Comparison of ENCODE assay signal across 8 mouse cellular contexts in genomic region chr12:57534879-57535611, GRCm38 (mm10). TPM values are rescaled to one million over a fixed set of nuclear protein-coding genes. Genes with fewer than 3 reads are reported as not detected.
DNase-seq lines count a peak whose midpoint lies in the region; ATAC-seq lines count a peak whose summit lies in the region.
"Had no signal": no experiment of that assay in that cellular context is flagged by ENCODE, and none has a peak within 500 bp of the region (broad histone marks: within the 10 kb centered on the region; RNA-seq: fewer than 3 reads in every experiment).

No protein-coding gene starts in this region.

- 1% methylated on average over 39 of the region's 39 CpGs for WGBS in forebrain, embryonic 11.5 days
- WGBS in limb, embryonic 15.5 days, result under 1% methylated on average over 37 of the region's 39 CpGs
- under 1% methylated on average over 38 of the region's 39 CpGs for WGBS in midbrain, embryonic 16.5 days

- H3K4me3 ChIP-seq in forebrain, embryonic 11.5 days (ENCODE audit: low read depth, low read length), result no peak overlapping the region
- peak overlapping the region; percentile 11; the same call in 1 of the 2 replicates for H3K4me3 ChIP-seq in limb, embryonic 15.5 days
- no peak overlapping the region for H3K4me3 ChIP-seq in midbrain, embryonic 16.5 days (ENCODE audit: low read depth, low read length)

- no peak overlapping the region for H3K9ac ChIP-seq in forebrain, embryonic 11.5 days (ENCODE audit: low read length)
- no peak overlapping the region for H3K9ac ChIP-seq in limb, embryonic 15.5 days
- no peak overlapping the region for H3K9ac ChIP-seq in midbrain, embryonic 16.5 days (ENCODE audit: low read depth, low read length)

- no peaks in the 10 kb centered on the region for H3K9me3 ChIP-seq in forebrain, embryonic 11.5 days (ENCODE audit: control insufficient read depth, low read length)
- H3K9me3 ChIP-seq in limb, embryonic 15.5 days, result no peaks in the 10 kb centered on the region
- no peaks in the 10 kb centered on the region for H3K9me3 ChIP-seq in midbrain, embryonic 16.5 days (replicated peaks; ENCODE audit: control insufficient read depth, low read length, poor library complexity, severe bottlenecking)

- peak; percentile 65 for DNase-seq in embryo, embryonic 11 days
- peak; percentile 77 for DNase-seq in forebrain, embryonic 11.5 days (ENCODE audit: low spot score)
- no peak for DNase-seq in left cerebral cortex, postnatal 36 days (ENCODE audit: low spot score in 2 of 2)
- DNase-seq in gastrocnemius, postnatal 25 days, result no peak
- no peak for DNase-seq in layer of hippocampus, adult 9-11 months

- no peak overlapping the region for H3K27ac ChIP-seq in forebrain, embryonic 11.5 days (ENCODE audit: low read depth, low read length)
- no peak overlapping the region for H3K27ac ChIP-seq in limb, embryonic 15.5 days
- peak overlapping the region; percentile 37; the same call in 1 of the 2 replicates for H3K27ac ChIP-seq in midbrain, embryonic 16.5 days (ENCODE audit: low read length)

- intact Hi-C loops in left cerebral cortex, postnatal 36 days (cut with DNase I), result loop anchor here (5.0 kb wide), 2 partner anchors 838 to 923 kb away; partner anchors contain the start of gene Nkx2-9

- H3K27me3 ChIP-seq in forebrain, embryonic 11.5 days (ENCODE audit: control insufficient read depth, insufficient read depth, low read length), result peaks cover 74% of the 10 kb centered on the region
- peaks cover 82% of the 10 kb centered on the region for H3K27me3 ChIP-seq in limb, embryonic 15.5 days
- peaks cover 60% of the 10 kb centered on the region for H3K27me3 ChIP-seq in midbrain, embryonic 16.5 days (ENCODE audit: control insufficient read depth, insufficient read depth, low read depth, low read length)

- H3K4me2 ChIP-seq in forebrain, embryonic 11.5 days (ENCODE audit: low read depth, low read length, severe bottlenecking), result peak overlapping the region; percentile 38
- no peak overlapping the region for H3K4me2 ChIP-seq in limb, embryonic 15.5 days
- H3K4me2 ChIP-seq in midbrain, embryonic 16.5 days (ENCODE audit: low read length), result 0 out of 2 replicates have a peak overlapping the region, but pooled peaks have one; percentile 21

- no peaks in the 10 kb centered on the region for H3K36me3 ChIP-seq in forebrain, embryonic 11.5 days (ENCODE audit: control insufficient read depth, insufficient read depth, low read length)
- H3K36me3 ChIP-seq in limb, embryonic 15.5 days, result no peaks in the 10 kb centered on the region
- no peaks in the 10 kb centered on the region for H3K36me3 ChIP-seq in midbrain, embryonic 16.5 days (ENCODE audit: control insufficient read depth, insufficient read depth, low read length)

- H3K4me1 ChIP-seq in forebrain, embryonic 11.5 days (replicated peaks; ENCODE audit: control insufficient read depth, insufficient read depth, low read length), result peaks cover 15% of the 10 kb centered on the region; the same call in 1 of the 2 replicates
- peaks cover 22% of the 10 kb centered on the region for H3K4me1 ChIP-seq in limb, embryonic 15.5 days
- peaks cover 10% of the 10 kb centered on the region for H3K4me1 ChIP-seq in midbrain, embryonic 16.5 days (ENCODE audit: control insufficient read depth, insufficient read depth, low read length)

- ATAC-seq in forebrain, embryonic 11.5 days (replicated peaks; ENCODE audit: low FRiP score), result peak; percentile 76
- ATAC-seq in limb, embryonic 15.5 days (ENCODE audit: insufficient number of reproducible peaks, low FRiP score, low TSS enrichment, low read depth), result no peak; the same call in 1 of the 2 replicates
- ATAC-seq in midbrain, embryonic 16.5 days, result peak; percentile 55

RNA-seq across cellular contexts. Expression of gene Foxa1, which starts 11.7 kb away (rescaled TPM):
- 1.7 and 1.9 TPM in 2 replicates for polyA plus RNA-seq in forebrain, embryonic 11.5 days (2014; fragmentation: Nextera tagmentation; extraction: Ambion mirVana)
- not detected in 2 replicates for polyA plus RNA-seq in limb, embryonic 15.5 days (2015; fragmentation: Nextera tagmentation; extraction: Ambion mirVana)
- polyA plus RNA-seq in midbrain, embryonic 16.5 days (2015; fragmentation: Nextera tagmentation; extraction: Ambion mirVana), result 1.1 and 1.8 TPM in 2 replicates
- total RNA-seq in left cerebral cortex, postnatal 36 days (2021), result not detected
- not detected for total RNA-seq in gastrocnemius, postnatal 25 days (2021)
- total RNA-seq: heart, postnatal 10 days had no signal

RNA-seq across cellular contexts. Expression of gene Ttc6, which starts 28.9 kb away (rescaled TPM):
- 0.44 and 0.57 TPM in 2 replicates for polyA plus RNA-seq in forebrain, embryonic 11.5 days (2014; fragmentation: Nextera tagmentation; extraction: Ambion mirVana)
- polyA plus RNA-seq in limb, embryonic 15.5 days (2015; fragmentation: Nextera tagmentation; extraction: Ambion mirVana), result 0.06 and 0.29 TPM in 2 replicates
- polyA plus RNA-seq in midbrain, embryonic 16.5 days (2015; fragmentation: Nextera tagmentation; extraction: Ambion mirVana), result 1.1 and 1.3 TPM in 2 replicates
- total RNA-seq in left cerebral cortex, postnatal 36 days (2021), result under 1 TPM; 0.09 to 0.20 TPM
- not detected for total RNA-seq in gastrocnemius, postnatal 25 days (2021)
- total RNA-seq: heart, postnatal 10 days had no signal

Comparison
In these comparisons a context has a peak if more than half of its experiments do, and no peak if none do; other contexts are left out.
1. DNase-seq: peak in embryo, embryonic 11 days (single experiment) and forebrain, embryonic 11.5 days (single experiment); none in left cerebral cortex, postnatal 36 days (0 of 2), gastrocnemius, postnatal 25 days (single experiment) and layer of hippocampus, adult 9-11 months (single experiment).